ENCODE assay signal across 24 mouse cellular contexts in the genomic region with DNA sequence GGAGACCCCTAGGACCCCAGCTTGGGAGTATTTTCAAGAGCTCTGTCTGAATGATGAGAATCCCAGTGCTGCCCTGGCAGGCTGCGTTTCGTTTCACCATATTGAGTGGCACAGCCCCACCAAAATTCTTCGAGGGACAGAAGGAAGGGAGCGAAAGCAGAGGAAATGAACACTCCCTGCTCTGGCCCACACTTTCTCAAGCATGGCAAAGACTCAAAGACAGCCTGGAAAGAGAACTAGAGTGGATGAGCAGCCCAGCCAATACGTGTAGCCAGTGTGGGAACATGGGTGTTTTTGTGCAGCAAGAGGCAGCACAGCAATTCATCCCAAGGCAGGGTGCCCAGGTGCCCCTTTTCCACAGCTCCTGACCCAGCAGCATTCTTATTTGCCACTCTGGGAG.
DNase-seq lines count a peak whose midpoint lies in the region; ATAC-seq lines count a peak whose summit lies in the region.
"Had no signal": no experiment of that assay in that cellular context is flagged by ENCODE, and none has a peak within 500 bp of the region (broad histone marks: within the 10 kb centered on the region; RNA-seq: fewer than 3 reads in every experiment).

No protein-coding gene starts in this region.

- H3K27ac ChIP-seq in forebrain, embryonic 15.5 days (replicated peaks), result peak overlapping the region; percentile 23
- H3K27ac ChIP-seq in forebrain, embryonic 13.5 days, result no peak overlapping the region
- H3K27ac ChIP-seq: embryonic facial prominence, embryonic 13.5 days; heart, embryonic 10.5 days; heart, embryonic 15.5 days; hindbrain, embryonic 13.5 days; hindbrain, postnatal 0 days had no signal

- H3K36me3 ChIP-seq in forebrain, embryonic 15.5 days, result no peaks in the 10 kb centered on the region
- H3K36me3 ChIP-seq in forebrain, embryonic 13.5 days (ENCODE audit: poor library complexity, severe bottlenecking), result peaks cover 34% of the 10 kb centered on the region
- H3K36me3 ChIP-seq: heart, embryonic 15.5 days; hindbrain, embryonic 13.5 days had no signal

- intact Hi-C loops in gastrocnemius, postnatal 14 days (cut with DNase I; ENCODE audit: low total_unique reads), result no loop called here
- intact Hi-C loops in left cerebral cortex, postnatal 14 days (cut with DNase I), result no loop called here

- no peak overlapping the region for H3K4me2 ChIP-seq in forebrain, embryonic 15.5 days (replicated peaks)
- no peak overlapping the region for H3K4me2 ChIP-seq in forebrain, embryonic 13.5 days
- H3K4me2 ChIP-seq: embryonic facial prominence, embryonic 13.5 days; heart, embryonic 15.5 days; hindbrain, embryonic 13.5 days had no signal

- no peak for ATAC-seq in forebrain, embryonic 15.5 days (replicated peaks)
- no peak for ATAC-seq in forebrain, embryonic 13.5 days
- ATAC-seq: activated CD4-positive, CD25-positive, alpha-beta regulatory T cell, adult 4 months; forebrain, embryonic 16.5 days; hindbrain, postnatal 0 days; Patski had no signal

- no peaks in the 10 kb centered on the region for H3K27me3 ChIP-seq in forebrain, embryonic 15.5 days
- no peaks in the 10 kb centered on the region for H3K27me3 ChIP-seq in forebrain, embryonic 13.5 days
- H3K27me3 ChIP-seq: CH12.LX; embryonic facial prominence, embryonic 13.5 days; heart, embryonic 15.5 days; hindbrain, embryonic 13.5 days; Patski had no signal

- peak; percentile 35 for DNase-seq in gastrocnemius, postnatal 25 days
- DNase-seq in gastrocnemius, postnatal 14 days, result no peak
- peak; percentile 30 to 41 for DNase-seq in left cerebral cortex, postnatal 14 days (ENCODE audit: low spot score in 2 of 2)
- no peak for DNase-seq in left cerebral cortex, adult 11 months (ENCODE audit: low spot score)
- DNase-seq in brain, adult 2 months (ENCODE audit: low read depth, low spot score), result peak; percentile 67
- DNase-seq in urinary bladder, adult 18-20 months (ENCODE audit: low spot score in 2 of 2), result no peak
- DNase-seq: adrenal gland, postnatal 14 days; cerebellum, adult 8-10 months; cerebellum, postnatal 25 days; gastrocnemius, postnatal 36 days; heart, adult 11 months; heart, postnatal 14 days; kidney, adult 11 months had no signal

- no peaks in the 10 kb centered on the region for H3K9me3 ChIP-seq in forebrain, embryonic 15.5 days
- H3K9me3 ChIP-seq in forebrain, embryonic 13.5 days (replicated peaks), result no peaks in the 10 kb centered on the region
- H3K9me3 ChIP-seq: embryonic facial prominence, embryonic 13.5 days; heart, embryonic 10.5 days; heart, embryonic 15.5 days; hindbrain, embryonic 13.5 days had no signal

- 78% methylated on average over 5 of the region's 5 CpGs for WGBS in forebrain, embryonic 15.5 days
- 87% methylated on average over 5 of the region's 5 CpGs for WGBS in forebrain, embryonic 13.5 days

- peaks cover 5% of the 10 kb centered on the region; the same call in 1 of the 2 replicates for H3K4me1 ChIP-seq in forebrain, embryonic 15.5 days
- no peaks in the 10 kb centered on the region for H3K4me1 ChIP-seq in forebrain, embryonic 13.5 days

- H3K4me3 ChIP-seq in forebrain, embryonic 15.5 days, result no peak overlapping the region
- H3K4me3 ChIP-seq in forebrain, embryonic 13.5 days, result no peak overlapping the region
- H3K4me3 ChIP-seq: embryonic facial prominence, embryonic 13.5 days; heart, embryonic 10.5 days; heart, embryonic 15.5 days; hindbrain, embryonic 13.5 days had no signal

- no peak overlapping the region for H3K9ac ChIP-seq in forebrain, embryonic 15.5 days (replicated peaks)
- no peak overlapping the region for H3K9ac ChIP-seq in forebrain, embryonic 13.5 days
- H3K9ac ChIP-seq: embryonic facial prominence, embryonic 13.5 days; heart, embryonic 15.5 days; hindbrain, embryonic 13.5 days had no signal

Comparison
In these comparisons a context has a peak if more than half of its experiments do, and no peak if none do; other contexts are left out.
1. DNase-seq: peak in gastrocnemius, postnatal 25 days (single experiment), left cerebral cortex, postnatal 14 days (2 of 2) and brain, adult 2 months (single experiment); none in gastrocnemius, postnatal 14 days (single experiment), left cerebral cortex, adult 11 months (single experiment) and urinary bladder, adult 18-20 months (0 of 2).